8 mouse cellular contexts compared by ENCODE assay signal in the genomic region with DNA sequence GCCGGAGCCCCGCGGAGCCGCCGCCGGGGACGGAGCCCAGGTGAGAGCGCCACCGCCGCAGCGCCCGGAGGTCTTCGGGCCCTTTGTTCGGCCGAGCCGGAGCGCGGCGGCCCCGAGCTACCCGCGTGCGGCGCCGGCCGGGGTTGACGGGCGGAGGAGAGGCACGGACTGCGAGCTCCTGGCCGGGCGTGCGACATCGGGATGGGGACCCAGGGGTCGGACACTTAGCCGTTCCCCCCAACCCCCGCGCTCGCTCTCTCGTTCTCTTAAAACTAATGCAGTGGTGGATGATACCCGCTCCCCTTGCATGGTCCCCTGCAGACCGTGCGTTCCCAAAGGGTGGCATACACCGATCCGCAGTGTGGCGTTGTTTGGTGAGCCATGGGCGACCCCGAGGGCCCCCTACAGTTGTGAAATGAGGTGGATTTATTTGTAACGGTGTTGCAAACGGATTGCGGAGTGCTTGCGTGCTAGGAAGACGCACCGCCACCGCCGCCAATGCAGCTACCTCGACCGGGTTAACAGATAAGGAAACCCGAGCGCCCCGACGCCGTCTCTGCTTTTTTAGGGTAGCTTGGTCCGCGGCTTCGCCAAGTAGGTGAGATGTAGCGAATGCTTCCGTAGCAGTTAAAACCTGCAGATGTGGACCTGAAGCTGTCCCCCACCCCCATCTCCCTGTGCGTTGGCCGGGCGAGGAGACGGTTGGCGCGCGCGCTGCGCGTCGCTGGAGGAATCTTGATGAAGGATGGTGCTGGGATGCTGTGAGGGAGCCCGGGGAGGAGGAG. TPM values are rescaled to one million over a fixed set of nuclear protein-coding genes. Genes with fewer than 3 reads are reported as not detected.
DNase-seq lines count a peak whose midpoint lies in the region; ATAC-seq and TF ChIP-seq lines count a peak whose summit lies in the region.

No protein-coding gene starts in this region.

- no peak for TF ChIP-seq CTCF in bone marrow, adult 2 months (IDR thresholded peaks at IDR 0.05; ENCODE audit: control insufficient read depth, insufficient read depth, low read length)
- TF ChIP-seq CTCF in liver, adult 2 months (IDR thresholded peaks at IDR 0.05; ENCODE audit: low read depth, low read length) = no peak
- peak; percentile 20 for TF ChIP-seq CTCF in stomach, postnatal 0 days (IDR thresholded peaks at IDR 0.05; ENCODE audit: low read depth)

- H3K9me3 ChIP-seq in embryonic facial prominence, embryonic 15.5 days (replicated peaks) = no peaks in the 10 kb centered on the region
- H3K9me3 ChIP-seq in kidney, embryonic 15.5 days (replicated peaks) = no peaks in the 10 kb centered on the region
- H3K9me3 ChIP-seq in stomach, postnatal 0 days (ENCODE audit: control insufficient read depth, low read length) = no peaks in the 10 kb centered on the region

- no peak for ATAC-seq in embryonic facial prominence, embryonic 15.5 days (ENCODE audit: insufficient number of reproducible peaks, low FRiP score, low TSS enrichment, low read depth)
- ATAC-seq in kidney, embryonic 15.5 days (replicated peaks; ENCODE audit: low FRiP score) = peak; percentile 19; the same call in 1 of the 2 replicates
- ATAC-seq in stomach, postnatal 0 days (ENCODE audit: low FRiP score, low TSS enrichment) = 0 out of 2 replicates have a peak, but pooled peaks have one; percentile 1

- H3K79me2 ChIP-seq in liver, adult 2 months (ENCODE audit: control insufficient read depth, insufficient read depth, low read length) = peaks cover 23% of the 10 kb centered on the region; the same call in 1 of the 2 replicates

- H3K27ac ChIP-seq in bone marrow, adult 2 months (ENCODE audit: control insufficient read depth, insufficient read depth, low read depth, low read length, poor library complexity) = peak overlapping the region; percentile 97; the same call in 1 of the 2 replicates
- peak overlapping the region; percentile 96 for H3K27ac ChIP-seq in embryonic facial prominence, embryonic 15.5 days (replicated peaks)
- peak overlapping the region; percentile 94 for H3K27ac ChIP-seq in kidney, embryonic 15.5 days
- peak overlapping the region; percentile 46; the same call in 1 of the 2 replicates for H3K27ac ChIP-seq in liver, adult 2 months (replicated peaks; ENCODE audit: insufficient read depth, low read depth, low read length)
- H3K27ac ChIP-seq in stomach, postnatal 0 days (replicated peaks) = peak overlapping the region; percentile 97

- under 1% methylated on average over 80 of the region's 80 CpGs for WGBS in bone marrow, adult 2 months
- WGBS in embryonic facial prominence, embryonic 15.5 days = under 1% methylated on average over 77 of the region's 80 CpGs
- under 1% methylated on average over 77 of the region's 80 CpGs for WGBS in kidney, embryonic 15.5 days
- WGBS in liver, adult 2 months = under 1% methylated on average over 79 of the region's 80 CpGs
- under 1% methylated on average over 77 of the region's 80 CpGs for WGBS in stomach, postnatal 0 days

- TF ChIP-seq POLR2A in bone marrow, adult 2 months (IDR thresholded peaks at IDR 0.05; ENCODE audit: borderline replicate concordance, control insufficient read depth, low read depth, low read length) = peak; percentile 19; the same call in 1 of the 2 replicates
- no peak for TF ChIP-seq POLR2A in liver, adult 2 months (IDR thresholded peaks at IDR 0.05; ENCODE audit: extremely low read depth, insufficient read depth, low read length)

- no peaks in the 10 kb centered on the region for H3K36me3 ChIP-seq in embryonic facial prominence, embryonic 15.5 days
- no peaks in the 10 kb centered on the region for H3K36me3 ChIP-seq in kidney, embryonic 15.5 days
- no peaks in the 10 kb centered on the region for H3K36me3 ChIP-seq in liver, adult 2 months (ENCODE audit: control insufficient read depth, insufficient read depth, low read length)
- H3K36me3 ChIP-seq in stomach, postnatal 0 days (ENCODE audit: control insufficient read depth, insufficient read depth, low read length) = no peaks in the 10 kb centered on the region

- DNase-seq in A20 (ENCODE audit: low read depth, low spot score) = peak; percentile 82
- peak; percentile 39 to 49 for DNase-seq in heart, adult 9 months (ENCODE audit: low spot score in 2 of 2)
- no peak for DNase-seq in liver, adult 2 months (ENCODE audit: extremely low read depth, low read depth, low spot score)
- DNase-seq in natural killer cell, adult 2 months (ENCODE audit: low spot score in 2 of 2) = peak; percentile 36 to 39
- peak; percentile 53 for DNase-seq in stomach, postnatal 0 days (ENCODE audit: low spot score)

- TF ChIP-seq EP300 in stomach, postnatal 0 days (optimal IDR thresholded peaks at IDR 0.05) = no peak

- H3K4me2 ChIP-seq in embryonic facial prominence, embryonic 15.5 days (replicated peaks) = peak overlapping the region; percentile 71
- peak overlapping the region; percentile 93 for H3K4me2 ChIP-seq in kidney, embryonic 15.5 days
- peak overlapping the region; percentile 79 for H3K4me2 ChIP-seq in stomach, postnatal 0 days (replicated peaks; ENCODE audit: low read depth)

- peak overlapping the region; percentile 80 for H3K4me3 ChIP-seq in bone marrow, adult 2 months (replicated peaks; ENCODE audit: control insufficient read depth, low read depth, low read length)
- peak overlapping the region; percentile 84 for H3K4me3 ChIP-seq in embryonic facial prominence, embryonic 15.5 days (replicated peaks)
- peak overlapping the region; percentile 97 for H3K4me3 ChIP-seq in kidney, embryonic 15.5 days (replicated peaks)
- H3K4me3 ChIP-seq in liver, adult 2 months (ENCODE audit: insufficient read depth, low read depth, low read length) = peak overlapping the region; percentile 86
- H3K4me3 ChIP-seq in stomach, postnatal 0 days (ENCODE audit: low read depth, low read length) = peak overlapping the region; percentile 85

- peak overlapping the region; percentile 88 for H3K9ac ChIP-seq in embryonic facial prominence, embryonic 15.5 days
- peak overlapping the region; percentile 96 for H3K9ac ChIP-seq in kidney, embryonic 15.5 days
- peak overlapping the region; percentile 98 for H3K9ac ChIP-seq in liver, adult 2 months (ENCODE audit: low read depth, low read length)
- peak overlapping the region; percentile 96 for H3K9ac ChIP-seq in stomach, postnatal 0 days (ENCODE audit: low read length)

- H3K27me3 ChIP-seq in embryonic facial prominence, embryonic 15.5 days = peaks cover 2% of the 10 kb centered on the region; the same call in 1 of the 2 replicates
- peaks cover 29% of the 10 kb centered on the region for H3K27me3 ChIP-seq in kidney, embryonic 15.5 days
- H3K27me3 ChIP-seq in liver, adult 2 months (ENCODE audit: control insufficient read depth, insufficient read depth, low read length) = no peaks in the 10 kb centered on the region
- no peaks in the 10 kb centered on the region for H3K27me3 ChIP-seq in stomach, postnatal 0 days (ENCODE audit: control insufficient read depth, insufficient read depth, low read length)

- H3K4me1 ChIP-seq in bone marrow, adult 2 months (ENCODE audit: control insufficient read depth, insufficient read depth, low read length) = no peaks in the 10 kb centered on the region
- peaks cover 38% of the 10 kb centered on the region for H3K4me1 ChIP-seq in embryonic facial prominence, embryonic 15.5 days
- H3K4me1 ChIP-seq in kidney, embryonic 15.5 days = peaks cover 31% of the 10 kb centered on the region
- peaks cover 16% of the 10 kb centered on the region for H3K4me1 ChIP-seq in liver, adult 2 months (ENCODE audit: control insufficient read depth, insufficient read depth, low read length)
- no peaks in the 10 kb centered on the region; the same call in 1 of the 2 replicates for H3K4me1 ChIP-seq in stomach, postnatal 0 days (replicated peaks; ENCODE audit: control insufficient read depth, insufficient read depth)

RNA-seq across cellular contexts. Expression of a gene that starts 1.4 kb away (rescaled TPM):
- 14.5 and 19.5 TPM in 2 replicates for polyA plus RNA-seq in bone marrow, adult 2 months (2011; ENCODE audit: insufficient read depth, insufficient read length, low replicate concordance, missing spikeins)
- 17.1 and 17.3 TPM in 2 replicates for polyA plus RNA-seq in embryonic facial prominence, embryonic 15.5 days (2015; fragmentation: Nextera tagmentation; extraction: Ambion mirVana)
- 10.0 and 10.5 TPM in 2 replicates for polyA plus RNA-seq in kidney, embryonic 15.5 days (2015; fragmentation: Nextera tagmentation; extraction: Ambion mirVana)
- total RNA-seq in liver, adult 2 months (2014; rRNA removed) = 6.3 and 8.3 TPM in 2 replicates
- polyA plus RNA-seq in liver, adult 2 months (2012; rRNA removed) = 4.1 and 5.7 TPM in 2 replicates
- polyA plus RNA-seq in stomach, postnatal 0 days (2015; fragmentation: Nextera tagmentation; extraction: Ambion mirVana) = 6.0 and 6.1 TPM in 2 replicates

Comparison
In these comparisons a context has a peak if more than half of its experiments do, and no peak if none do; other contexts are left out.
1. H3K27ac ChIP-seq: peak in every context shown above with its lines; median percentile 97 in bone marrow, adult 2 months; 97 in stomach, postnatal 0 days; 96 in embryonic facial prominence, embryonic 15.5 days; 94 in kidney, embryonic 15.5 days; 46 in liver, adult 2 months.